Mouse (Mus musculus) liver, embryonic 14 days (tissue): ENCODE measurements around the gene Sdhaf4. TPM values are rescaled to one million over a fixed set of nuclear protein-coding genes. Genes with fewer than 3 reads are reported as not detected.

ENCODE experiments used
- polyA plus RNA-seq: library from polyadenylated mRNA; depleted of rRNA; stranded (reverse); fragments of >200 nt; gene quantifications from 2 replicates; pipeline ENCODE4 v1.2.3, GENCODE M21; 2012; rRNA removed

Sdhaf4 gene
- 15.8 and 15.9 TPM in 2 replicates for polyA plus RNA-seq

GRCm38 (mm10) chr1:24005070-24005804 is at the start of gene Sdhaf4:
TSS of gene Sdhaf4 (minus strand) at chr1:24005656.

Other genes starting within 250 kb of the Sdhaf4 start
- 0.03 and 0.05 TPM in 2 replicates for gene B3gat2, start 243.9 kb downstream of the Sdhaf4 start, polyA plus RNA-seq
- gene Smap1, start 83.3 kb downstream of the Sdhaf4 start, polyA plus RNA-seq: 29.3 and 30.9 TPM in 2 replicates
- gene Fam135a, start 94.7 kb upstream of the Sdhaf4 start, polyA plus RNA-seq: 5.0 and 5.6 TPM in 2 replicates
- gene Col9a1, start 172.0 kb upstream of the Sdhaf4 start, polyA plus RNA-seq: 0.01 and 0.15 TPM in 2 replicates